Mouse (Mus musculus): ENCODE data around the gene Gm26620. TPM values are rescaled to one million over a fixed set of nuclear protein-coding genes. Genes with fewer than 3 reads are reported as not detected.

Gm26620 gene
- polyA plus RNA-seq, 1 experiment from 2014 or later: 0.55 TPM

GRCm38 (mm10) chr1:170889310-170889709 lies 4.4 kb downstream of the Gm26620 start:
- no peak overlapping the region for H3K27ac ChIP-seq
- WGBS (ENCODE audit: missing documents): 93% methylated on average over 4 of the region's 4 CpGs
- peaks cover 7% of the 10 kb centered on the region for H3K79me2 ChIP-seq (ENCODE audit: inconsistent target)
- no peak overlapping the region for H3K4me3 ChIP-seq (ENCODE audit: inconsistent target)
- H3K36me3 ChIP-seq (ENCODE audit: inconsistent target): no peaks in the 10 kb centered on the region

- H3K27ac ChIP-seq: no peak overlapping the region
- no peaks in the 10 kb centered on the region for H3K36me3 ChIP-seq (ENCODE audit: inconsistent target)
- H3K79me2 ChIP-seq (ENCODE audit: inconsistent target): no peaks in the 10 kb centered on the region
- no peak overlapping the region for H3K4me3 ChIP-seq (ENCODE audit: inconsistent target)
- WGBS (ENCODE audit: missing documents): 91% methylated on average over 2 of the region's 2 CpGs
Measured at GRCm38 (mm10) chr1:170891646-170892045, 6.8 kb downstream of the Gm26620 start.

GRCm38 (mm10) chr1:170892279-170892678 lies 7.4 kb downstream of the Gm26620 start:
- H3K36me3 ChIP-seq (ENCODE audit: inconsistent target): no peaks in the 10 kb centered on the region

GRCm38 (mm10) chr1:170894603-170895602 lies 10.0 kb downstream of the Gm26620 start:
- Histone ChIP-seq H3K36me3 (ENCODE audit: inconsistent target) (no peaks in the 10 kb centered on the region), H3K27ac (no peak overlapping the region), H3K79me2 (ENCODE audit: inconsistent target) (no peaks in the 10 kb centered on the region), H3K4me3 (ENCODE audit: inconsistent target) (no peak overlapping the region)
- WGBS (ENCODE audit: missing documents): 63% methylated on average over 9 of the region's 9 CpGs

More at GRCm38 (mm10) chr1:170892279-170892678, 7.4 kb downstream of the Gm26620 start:
- Histone ChIP-seq H3K27ac (no peak overlapping the region), H3K4me3 (ENCODE audit: inconsistent target) (no peak overlapping the region), H3K79me2 (ENCODE audit: inconsistent target) (no peaks in the 10 kb centered on the region)
- WGBS (ENCODE audit: missing documents): 100% methylated on average over 1 of the region's 1 CpGs

GRCm38 (mm10) chr1:170896651-170897281 lies 11.9 kb downstream of the Gm26620 start:
- no peak overlapping the region for H3K4me3 ChIP-seq (ENCODE audit: inconsistent target)
- H3K27ac ChIP-seq: peak overlapping the region; percentile 66
- H3K79me2 ChIP-seq (ENCODE audit: inconsistent target): no peaks in the 10 kb centered on the region
- H3K36me3 ChIP-seq (ENCODE audit: inconsistent target): no peaks in the 10 kb centered on the region
- 21% methylated on average over 5 of the region's 5 CpGs for WGBS (ENCODE audit: missing documents)

GRCm38 (mm10) chr1:170898413-170899075 lies 13.7 kb downstream of the Gm26620 start:
- Histone ChIP-seq H3K27ac (peak overlapping the region; percentile 66), H3K36me3 (ENCODE audit: inconsistent target) (no peaks in the 10 kb centered on the region), H3K4me3 (ENCODE audit: inconsistent target) (no peak overlapping the region), H3K79me2 (ENCODE audit: inconsistent target) (no peaks in the 10 kb centered on the region)
- 33% methylated on average over 16 of the region's 16 CpGs for WGBS (ENCODE audit: missing documents)

GRCm38 (mm10) chr1:170900799-170901467 lies 16.1 kb downstream of the Gm26620 start:
- Histone ChIP-seq H3K79me2 (ENCODE audit: inconsistent target) (no peaks in the 10 kb centered on the region), H3K4me3 (ENCODE audit: inconsistent target) (no peak overlapping the region), H3K36me3 (ENCODE audit: inconsistent target) (no peaks in the 10 kb centered on the region), H3K27ac (peak overlapping the region; percentile 51)
- WGBS (ENCODE audit: missing documents): 19% methylated on average over 5 of the region's 10 CpGs

- WGBS (ENCODE audit: missing documents): 39% methylated on average over 9 of the region's 10 CpGs
- H3K27ac ChIP-seq: peak overlapping the region; percentile 66
Measured at GRCm38 (mm10) chr1:170901536-170902238, 16.8 kb downstream of the Gm26620 start.

GRCm38 (mm10) chr1:170903485-170903884 lies 18.6 kb downstream of the Gm26620 start:
- Histone ChIP-seq H3K36me3 (ENCODE audit: inconsistent target) (no peaks in the 10 kb centered on the region), H3K4me3 (ENCODE audit: inconsistent target) (no peak overlapping the region), H3K27ac (peak overlapping the region; percentile 66), H3K79me2 (ENCODE audit: inconsistent target) (no peaks in the 10 kb centered on the region)
- WGBS (ENCODE audit: missing documents): 31% methylated on average over 5 of the region's 5 CpGs

More at GRCm38 (mm10) chr1:170901536-170902238, 16.8 kb downstream of the Gm26620 start:
- Histone ChIP-seq H3K36me3 (ENCODE audit: inconsistent target) (no peaks in the 10 kb centered on the region), H3K4me3 (ENCODE audit: inconsistent target) (no peak overlapping the region), H3K79me2 (ENCODE audit: inconsistent target) (no peaks in the 10 kb centered on the region)

- H3K4me3 ChIP-seq (ENCODE audit: inconsistent target): no peak overlapping the region
Measured at GRCm38 (mm10) chr1:170907111-170907455, 22.2 kb downstream of the Gm26620 start.

GRCm38 (mm10) chr1:170907456-170908191 lies 22.8 kb downstream of the Gm26620 start:
- WGBS (ENCODE audit: missing documents): 16% methylated on average over 68 of the region's 71 CpGs
- H3K4me3 ChIP-seq (ENCODE audit: inconsistent target): no peak overlapping the region
- no peaks in the 10 kb centered on the region for H3K79me2 ChIP-seq (ENCODE audit: inconsistent target)
- no peaks in the 10 kb centered on the region for H3K36me3 ChIP-seq (ENCODE audit: inconsistent target)
- no peak overlapping the region for H3K27ac ChIP-seq

More at GRCm38 (mm10) chr1:170907111-170907455, 22.2 kb downstream of the Gm26620 start:
- H3K36me3 ChIP-seq (ENCODE audit: inconsistent target): no peaks in the 10 kb centered on the region
- no peaks in the 10 kb centered on the region for H3K79me2 ChIP-seq (ENCODE audit: inconsistent target)
- WGBS (ENCODE audit: missing documents): 58% methylated on average over 11 of the region's 11 CpGs
- H3K27ac ChIP-seq: no peak overlapping the region

GRCm38 (mm10) chr1:170908341-170908740 lies 23.5 kb downstream of the Gm26620 start:
- Histone ChIP-seq H3K27ac (no peak overlapping the region), H3K4me3 (ENCODE audit: inconsistent target) (no peak overlapping the region)
- 44% methylated on average over 21 of the region's 21 CpGs for WGBS (ENCODE audit: missing documents)

More at GRCm38 (mm10) chr1:170908341-170908740, 23.5 kb downstream of the Gm26620 start:
- Histone ChIP-seq H3K79me2 (ENCODE audit: inconsistent target) (no peaks in the 10 kb centered on the region), H3K36me3 (ENCODE audit: inconsistent target) (no peaks in the 10 kb centered on the region)

Data from macrophage (primary cell).